Mouse (Mus musculus): ENCODE data around the gene Bpifb9b. TPM values are rescaled to one million over a fixed set of nuclear protein-coding genes. Genes with fewer than 3 reads are reported as not detected.
"Not testable (repeated sequence)": the region's sequence is repeated elsewhere in the genome, so short reads cannot be mapped to it uniquely, and the experiment has no call there.

The Bpifb9b gene
- 0.38 TPM in 1 of 2 replicates, not detected in the other for total RNA-seq (2014; rRNA removed)
- 0.34 TPM in 1 of 2 replicates, not detected in the other for polyA plus RNA-seq (2015; fragmentation: Nextera tagmentation; extraction: Ambion mirVana)

DNA sequence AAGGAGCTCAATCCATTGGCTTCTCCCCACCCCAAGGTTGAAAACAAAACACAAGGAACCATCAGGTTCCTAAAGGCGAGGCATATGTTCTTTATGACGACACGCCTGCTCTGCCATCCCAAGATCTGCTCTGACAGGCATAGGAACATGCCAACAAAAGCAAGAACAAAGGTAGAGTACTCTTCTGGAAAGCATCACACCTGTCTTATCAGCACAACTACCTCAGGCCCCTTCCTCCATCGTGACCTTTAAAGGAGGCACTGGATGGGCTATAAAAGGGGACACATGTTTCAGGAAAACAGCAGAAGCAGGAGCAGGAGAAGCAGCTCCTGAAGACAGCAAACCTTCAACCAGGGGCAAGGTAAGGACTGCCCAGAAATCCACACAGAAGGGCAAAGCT lies at the start of gene Bpifb9b:
Gene Bpifb9b, plus strand, starts transcription at position 301 of the 400 bp plus-strand sequence.
- not testable (repeated sequence) for ATAC-seq; H3K9me3 ChIP-seq (ENCODE audit: low read length); H3K4me3 ChIP-seq (ENCODE audit: low read depth, low read length); H3K9ac ChIP-seq; H3K4me2 ChIP-seq (ENCODE audit: low read depth); DNase-seq; H3K36me3 ChIP-seq (ENCODE audit: insufficient read depth); H3K27me3 ChIP-seq (ENCODE audit: insufficient read depth, low read length); H3K4me1 ChIP-seq (ENCODE audit: insufficient read depth); H3K27ac ChIP-seq (ENCODE audit: low read depth, low read length)
- 84% methylated on average over 4 of the region's 4 CpGs for WGBS

DNA sequence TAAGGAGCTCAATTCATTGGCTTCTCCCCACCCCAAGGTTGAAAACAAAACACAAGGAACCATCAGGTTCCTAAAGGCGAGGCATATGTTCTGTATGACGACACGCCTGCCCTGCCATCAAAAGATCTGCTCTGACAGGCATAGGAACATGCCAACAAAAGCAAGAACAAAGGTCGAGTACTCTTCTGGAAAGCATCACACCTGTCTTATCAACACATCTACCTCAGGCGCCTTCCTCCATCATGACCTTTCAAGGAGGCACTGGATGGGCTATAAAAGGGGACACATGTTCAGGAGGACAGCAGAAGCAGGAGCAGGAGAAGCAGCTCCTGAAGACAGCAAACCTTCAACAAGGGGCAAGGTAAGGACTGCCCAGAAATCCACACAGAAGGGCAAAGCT lies 49.5 kb upstream of the Bpifb9b start, which contains the start of gene Bpifb9a:
Gene Bpifb9a, plus strand, starts transcription at position 301 of the 400 bp plus-strand sequence.
- 86% methylated on average over 5 of the region's 5 CpGs for WGBS
- ATAC-seq; H3K27me3 ChIP-seq (ENCODE audit: insufficient read depth, low read length): not testable (repeated sequence)

DNA sequence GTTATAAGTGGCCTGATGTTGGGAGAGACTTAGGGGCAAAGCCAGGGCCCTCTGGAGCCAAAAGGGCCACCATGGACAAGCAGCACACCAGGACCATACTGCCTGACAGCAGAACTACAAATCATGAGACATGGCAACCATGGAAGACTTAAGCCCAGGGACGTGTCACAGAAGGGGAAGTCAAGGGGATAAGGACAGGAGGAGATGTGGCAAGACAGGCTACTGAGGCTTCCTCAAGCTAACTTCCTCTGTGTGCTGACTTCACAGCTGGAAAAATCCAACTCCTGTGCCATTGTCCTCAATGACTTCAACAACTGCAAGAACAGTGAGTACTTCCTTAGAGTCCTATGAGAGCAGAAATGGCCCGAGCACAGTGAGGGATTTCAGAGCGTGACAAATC lies 42.6 kb upstream of the Bpifb9b start:
- 80% methylated on average over 3 of the region's 3 CpGs for WGBS
- not testable (repeated sequence) for H3K4me2 ChIP-seq (ENCODE audit: low read depth); H3K4me3 ChIP-seq (ENCODE audit: low read depth, low read length); H3K9me3 ChIP-seq (ENCODE audit: low read length); H3K36me3 ChIP-seq (ENCODE audit: insufficient read depth); DNase-seq; H3K9ac ChIP-seq; H3K27me3 ChIP-seq (ENCODE audit: insufficient read depth, low read length); H3K4me1 ChIP-seq (ENCODE audit: insufficient read depth); ATAC-seq; H3K27ac ChIP-seq (ENCODE audit: low read depth, low read length)

More for the DNA sequence above, 49.5 kb upstream of the Bpifb9b start, which contains the start of gene Bpifb9a:
- not testable (repeated sequence) for H3K27ac ChIP-seq (ENCODE audit: low read depth, low read length); H3K4me3 ChIP-seq (ENCODE audit: low read depth, low read length); H3K9me3 ChIP-seq (ENCODE audit: low read length); DNase-seq; H3K9ac ChIP-seq; H3K4me1 ChIP-seq (ENCODE audit: insufficient read depth); H3K36me3 ChIP-seq (ENCODE audit: insufficient read depth); H3K4me2 ChIP-seq (ENCODE audit: low read depth)

DNA sequence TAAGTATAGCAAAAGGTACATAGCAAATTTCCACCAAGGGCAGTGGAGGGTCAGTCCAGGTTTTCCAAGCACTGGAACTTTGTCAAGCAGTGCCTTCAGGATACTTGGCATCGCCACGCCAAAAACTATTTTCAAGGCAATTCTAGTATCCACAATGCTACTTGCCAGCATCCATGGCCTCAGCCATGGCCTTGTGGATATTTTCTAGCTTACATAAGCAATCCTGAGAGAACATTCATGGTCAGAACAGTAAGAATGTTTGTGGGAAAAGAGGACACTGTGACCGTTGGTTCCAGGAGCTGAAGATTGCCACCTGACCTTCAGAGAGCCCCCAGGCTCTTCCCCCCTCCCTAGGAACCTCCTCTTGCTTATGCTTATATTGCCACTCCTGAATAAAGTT lies 15.2 kb upstream of the Bpifb9b start:
- H3K27me3 ChIP-seq (ENCODE audit: insufficient read depth, low read length); DNase-seq; H3K4me3 ChIP-seq (ENCODE audit: low read depth, low read length); H3K4me2 ChIP-seq (ENCODE audit: low read depth); H3K9me3 ChIP-seq (ENCODE audit: low read length); H3K27ac ChIP-seq (ENCODE audit: low read depth, low read length); H3K4me1 ChIP-seq (ENCODE audit: insufficient read depth); H3K36me3 ChIP-seq (ENCODE audit: insufficient read depth); H3K9ac ChIP-seq; ATAC-seq: not testable (repeated sequence)
- 86% methylated on average over 3 of the region's 3 CpGs for WGBS

DNA sequence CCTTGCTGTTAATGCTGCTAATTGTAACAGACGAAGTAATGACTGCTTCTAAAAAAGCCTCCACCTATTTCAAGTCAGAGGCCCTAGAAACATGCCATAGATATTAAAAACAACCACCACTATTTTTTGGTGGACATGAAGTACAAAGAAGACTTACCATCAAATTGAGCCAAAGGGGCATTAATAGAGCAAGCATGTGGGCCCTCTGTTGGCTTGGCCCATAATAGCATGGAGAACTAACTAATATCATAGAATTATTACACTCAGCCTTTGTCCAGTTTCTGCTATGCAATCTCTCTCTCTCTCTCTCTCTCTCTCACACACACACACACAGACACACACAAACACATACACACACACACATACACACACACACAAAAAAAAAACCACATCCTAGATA lies 14.2 kb upstream of the Bpifb9b start:
- no peaks in the 10 kb centered on the region for H3K27me3 ChIP-seq (ENCODE audit: insufficient read depth, low read length)
- H3K27ac ChIP-seq (ENCODE audit: low read depth, low read length) = no peak overlapping the region
- no peak for TF ChIP-seq CTCF (IDR thresholded peaks at IDR 0.05; ENCODE audit: low read depth)
- 76% methylated on average over 1 of the region's 1 CpGs for WGBS
- H3K4me2 ChIP-seq (ENCODE audit: low read depth) = no peak overlapping the region
- H3K9ac ChIP-seq = no peak overlapping the region
- ATAC-seq (no peak), DNase-seq (no peak)
- H3K4me3 ChIP-seq (ENCODE audit: low read depth, low read length) = no peak overlapping the region
- no peaks in the 10 kb centered on the region for H3K36me3 ChIP-seq (ENCODE audit: insufficient read depth)
- H3K9me3 ChIP-seq (ENCODE audit: low read length) = no peaks in the 10 kb centered on the region
- no peaks in the 10 kb centered on the region for H3K4me1 ChIP-seq (ENCODE audit: insufficient read depth)

DNA sequence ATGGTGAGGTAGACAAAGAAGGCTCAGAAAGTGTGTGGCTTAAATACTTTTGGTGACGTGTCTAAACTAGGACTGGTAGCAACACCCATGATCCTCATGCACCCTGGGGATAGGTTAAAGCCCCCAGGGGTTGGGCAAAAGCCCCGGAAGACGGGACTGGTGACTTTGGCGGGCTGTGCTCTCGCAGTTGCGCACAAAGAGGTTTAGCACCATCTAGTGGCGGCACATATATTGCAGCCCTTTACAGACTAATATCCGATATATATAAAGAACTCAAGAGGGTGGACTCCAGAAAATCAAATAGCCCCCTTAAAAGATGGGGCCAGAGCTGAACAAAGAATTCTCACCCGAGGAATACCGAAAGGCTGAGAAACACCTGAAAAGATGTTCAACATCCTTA lies 12.3 kb upstream of the Bpifb9b start:
- H3K36me3 ChIP-seq (ENCODE audit: insufficient read depth); ATAC-seq; H3K4me2 ChIP-seq (ENCODE audit: low read depth); H3K27ac ChIP-seq (ENCODE audit: low read depth, low read length); H3K4me3 ChIP-seq (ENCODE audit: low read depth, low read length); H3K4me1 ChIP-seq (ENCODE audit: insufficient read depth); H3K9ac ChIP-seq; H3K9me3 ChIP-seq (ENCODE audit: low read length); H3K27me3 ChIP-seq (ENCODE audit: insufficient read depth, low read length): not testable (repeated sequence)
- DNase-seq = peak; percentile 67
- TF ChIP-seq CTCF (IDR thresholded peaks at IDR 0.05; ENCODE audit: low read depth) = peak; percentile 63
- 6% methylated on average over 10 of the region's 10 CpGs for WGBS

DNA sequence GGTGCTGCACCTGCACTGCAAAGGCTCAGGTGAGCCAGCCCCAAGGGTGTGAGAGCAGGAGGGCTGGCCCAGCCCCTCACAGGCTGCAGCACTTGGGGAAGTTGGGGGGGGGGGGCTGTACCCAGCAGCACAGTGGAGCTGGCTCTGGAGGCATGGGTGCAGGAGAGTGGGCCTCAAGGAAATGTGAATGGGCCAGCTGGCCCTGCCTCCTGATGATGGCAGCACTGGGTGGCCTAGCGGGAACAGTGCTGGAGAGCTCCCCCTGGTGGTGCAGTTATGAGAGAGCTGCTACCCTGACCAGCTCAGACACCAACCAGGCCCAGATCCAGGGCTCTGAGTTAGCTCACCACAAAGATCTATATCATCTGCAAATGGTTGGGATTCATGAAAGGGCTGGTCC lies 6.5 kb upstream of the Bpifb9b start:
- no peaks in the 10 kb centered on the region for H3K36me3 ChIP-seq (ENCODE audit: insufficient read depth)
- 0% methylated on average over 1 of the region's 1 CpGs for WGBS
- H3K4me2 ChIP-seq (ENCODE audit: low read depth) = no peak overlapping the region
- no peaks in the 10 kb centered on the region for H3K27me3 ChIP-seq (ENCODE audit: insufficient read depth, low read length)
- DNase-seq (peak; percentile 54), ATAC-seq (peak; percentile 47)
- no peak overlapping the region for H3K27ac ChIP-seq (ENCODE audit: low read depth, low read length)
- H3K9me3 ChIP-seq (ENCODE audit: low read length) = no peaks in the 10 kb centered on the region
- no peaks in the 10 kb centered on the region for H3K4me1 ChIP-seq (ENCODE audit: insufficient read depth)
- no peak overlapping the region for H3K4me3 ChIP-seq (ENCODE audit: low read depth, low read length)
- TF ChIP-seq CTCF (IDR thresholded peaks at IDR 0.05; ENCODE audit: low read depth) = peak; percentile 78
- H3K9ac ChIP-seq = no peak overlapping the region

DNA sequence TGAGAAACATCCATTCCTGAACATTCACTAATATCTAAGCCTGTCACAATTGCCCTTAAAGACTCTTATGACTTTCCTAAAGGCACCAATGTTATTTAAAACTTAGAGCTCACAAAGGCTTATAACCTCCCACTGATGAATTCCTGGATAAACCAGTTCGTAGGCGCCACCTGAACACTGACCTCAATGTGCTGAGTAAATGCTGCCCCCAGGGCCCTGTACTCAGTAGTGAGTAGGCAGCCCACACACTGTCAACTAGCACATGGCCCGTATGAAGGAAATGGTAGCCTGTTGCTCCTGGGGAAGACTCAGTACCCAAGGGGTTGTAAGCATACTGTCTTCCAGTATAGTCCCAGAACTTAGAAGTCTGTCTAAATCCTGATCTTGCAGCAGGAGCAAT lies 5.3 kb upstream of the Bpifb9b start:
- ATAC-seq = no peak
- Histone ChIP-seq H3K4me3 (ENCODE audit: low read depth, low read length) (no peak overlapping the region), H3K4me2 (ENCODE audit: low read depth) (no peak overlapping the region), H3K9me3 (ENCODE audit: low read length) (no peaks in the 10 kb centered on the region), H3K27me3 (ENCODE audit: insufficient read depth, low read length) (no peaks in the 10 kb centered on the region), H3K27ac (ENCODE audit: low read depth, low read length) (no peak overlapping the region), H3K36me3 (ENCODE audit: insufficient read depth) (no peaks in the 10 kb centered on the region), H3K4me1 (ENCODE audit: insufficient read depth) (no peaks in the 10 kb centered on the region), H3K9ac (no peak overlapping the region)
- TF ChIP-seq CTCF (IDR thresholded peaks at IDR 0.05; ENCODE audit: low read depth) = no peak
- 90% methylated on average over 3 of the region's 3 CpGs for WGBS
- no peak for DNase-seq

DNA sequence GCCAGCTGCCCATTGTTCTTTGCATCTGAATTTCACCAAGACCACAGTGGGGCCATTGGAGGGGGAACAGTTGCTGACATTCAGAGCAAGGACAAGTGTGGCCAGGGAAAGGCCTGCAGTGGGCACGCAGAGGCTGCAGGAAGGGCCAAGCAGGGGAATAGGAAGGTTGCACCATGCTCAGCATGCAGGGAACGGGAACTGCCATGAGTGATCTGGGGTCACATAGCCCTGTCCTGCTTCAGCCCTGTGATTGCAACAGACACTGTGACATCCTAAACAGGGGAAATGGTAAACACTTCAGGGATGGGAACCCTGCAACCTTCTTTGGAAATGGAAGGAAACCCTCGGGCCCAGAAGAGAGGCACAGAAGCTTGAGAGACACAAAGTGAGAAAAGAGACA lies 2.4 kb upstream of the Bpifb9b start:
- H3K27ac ChIP-seq (ENCODE audit: low read depth, low read length); H3K9me3 ChIP-seq (ENCODE audit: low read length); H3K27me3 ChIP-seq (ENCODE audit: insufficient read depth, low read length); H3K4me2 ChIP-seq (ENCODE audit: low read depth); DNase-seq; H3K9ac ChIP-seq; ATAC-seq; H3K4me1 ChIP-seq (ENCODE audit: insufficient read depth); H3K36me3 ChIP-seq (ENCODE audit: insufficient read depth); H3K4me3 ChIP-seq (ENCODE audit: low read depth, low read length): not testable (repeated sequence)
- WGBS = 80% methylated on average over 1 of the region's 3 CpGs

DNA sequence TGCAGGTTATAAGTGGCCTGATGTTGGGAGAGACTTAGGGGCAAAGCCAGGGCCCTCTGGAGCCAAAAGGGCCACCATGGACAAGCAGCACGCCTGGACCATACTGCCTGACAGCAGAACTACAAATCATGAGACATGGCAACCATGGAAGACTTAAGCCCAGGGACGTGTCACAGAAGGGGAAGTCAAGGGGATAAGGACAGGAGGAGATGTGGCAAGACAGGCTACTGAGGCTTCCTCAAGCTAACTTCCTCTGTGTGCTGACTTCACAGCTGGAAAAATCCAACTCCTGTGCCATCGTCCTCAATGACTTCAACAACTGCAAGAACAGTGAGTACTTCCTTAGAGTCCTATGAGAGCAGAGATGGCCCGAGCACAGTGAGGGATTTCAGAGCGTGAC lies 6.7 kb downstream of the Bpifb9b start:
- H3K27me3 ChIP-seq (ENCODE audit: insufficient read depth, low read length); H3K9ac ChIP-seq; ATAC-seq; H3K4me3 ChIP-seq (ENCODE audit: low read depth, low read length); H3K27ac ChIP-seq (ENCODE audit: low read depth, low read length); H3K4me1 ChIP-seq (ENCODE audit: insufficient read depth); DNase-seq; H3K36me3 ChIP-seq (ENCODE audit: insufficient read depth); H3K9me3 ChIP-seq (ENCODE audit: low read length); H3K4me2 ChIP-seq (ENCODE audit: low read depth): not testable (repeated sequence)
- 82% methylated on average over 4 of the region's 5 CpGs for WGBS
